Mouse (Mus musculus) heart, adult 9 months (tissue): ENCODE data around the gene H2afy.

Experiments used
- DNase-seq, 2 experiments: peaks; one replicate each; pipeline ENCODE4 v3.0.0; 2022; ENCODE audit warnings: low spot score in 2 of 2

Gene H2afy

DNA sequence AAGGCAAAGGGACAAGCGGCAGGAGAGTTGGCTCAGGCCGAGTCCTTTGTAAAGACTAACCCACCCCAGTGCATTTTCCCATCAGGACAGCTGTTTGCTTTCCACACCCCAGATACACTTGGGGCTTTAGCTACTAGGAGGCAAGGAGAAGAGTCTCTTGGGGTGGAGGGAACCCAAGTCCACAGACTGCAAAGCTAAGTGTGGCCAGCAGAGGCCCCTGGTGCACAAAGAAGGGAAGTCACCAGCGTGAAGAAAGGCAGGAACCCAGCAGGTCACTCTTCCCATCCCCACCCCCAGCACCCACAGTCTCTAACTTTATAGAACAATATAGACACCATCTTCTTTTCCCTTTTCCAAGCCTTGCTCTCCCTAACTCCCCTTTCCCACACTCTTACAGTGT lies 9.4 kb upstream of the H2afy start:
- no peak for DNase-seq

DNA sequence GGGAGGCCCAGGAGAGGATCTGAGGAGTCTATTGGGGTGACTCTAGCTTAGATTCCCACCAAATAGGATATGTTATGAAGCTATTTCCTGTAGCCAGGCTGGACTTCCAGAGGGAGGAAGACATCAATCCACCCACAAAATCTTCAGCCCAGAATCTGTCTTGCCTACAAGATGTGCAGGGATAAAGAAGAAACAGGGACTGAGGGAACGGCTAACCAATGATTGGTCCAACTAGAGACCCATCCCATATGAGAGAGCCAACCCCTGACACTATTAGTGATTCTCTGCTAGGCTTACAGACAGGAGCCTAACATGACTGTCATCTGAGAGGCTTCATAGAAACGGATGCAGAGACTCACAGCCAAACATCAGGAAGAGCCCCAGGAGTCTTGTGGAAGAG lies 7.9 kb upstream of the H2afy start:
- DNase-seq = no peak

DNA sequence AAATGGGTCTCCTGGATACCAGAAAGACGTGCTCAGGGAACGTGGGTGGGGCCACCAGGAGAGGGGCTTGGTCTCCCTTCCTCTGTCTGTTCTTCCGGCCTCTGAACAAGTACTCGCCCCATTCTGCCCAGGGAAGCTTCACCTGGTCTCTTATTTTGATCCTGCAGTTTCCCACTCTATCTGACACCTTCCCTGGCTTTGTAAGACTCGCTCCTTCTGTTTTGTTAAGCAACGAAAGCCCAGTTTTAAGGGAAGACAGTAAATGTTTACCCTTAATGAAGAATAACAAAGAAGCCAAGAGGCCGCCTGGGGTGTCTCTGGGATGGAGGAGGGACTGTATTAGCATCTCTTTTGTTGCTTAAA lies 7.0 kb upstream of the H2afy start:
- DNase-seq = no peak

DNA sequence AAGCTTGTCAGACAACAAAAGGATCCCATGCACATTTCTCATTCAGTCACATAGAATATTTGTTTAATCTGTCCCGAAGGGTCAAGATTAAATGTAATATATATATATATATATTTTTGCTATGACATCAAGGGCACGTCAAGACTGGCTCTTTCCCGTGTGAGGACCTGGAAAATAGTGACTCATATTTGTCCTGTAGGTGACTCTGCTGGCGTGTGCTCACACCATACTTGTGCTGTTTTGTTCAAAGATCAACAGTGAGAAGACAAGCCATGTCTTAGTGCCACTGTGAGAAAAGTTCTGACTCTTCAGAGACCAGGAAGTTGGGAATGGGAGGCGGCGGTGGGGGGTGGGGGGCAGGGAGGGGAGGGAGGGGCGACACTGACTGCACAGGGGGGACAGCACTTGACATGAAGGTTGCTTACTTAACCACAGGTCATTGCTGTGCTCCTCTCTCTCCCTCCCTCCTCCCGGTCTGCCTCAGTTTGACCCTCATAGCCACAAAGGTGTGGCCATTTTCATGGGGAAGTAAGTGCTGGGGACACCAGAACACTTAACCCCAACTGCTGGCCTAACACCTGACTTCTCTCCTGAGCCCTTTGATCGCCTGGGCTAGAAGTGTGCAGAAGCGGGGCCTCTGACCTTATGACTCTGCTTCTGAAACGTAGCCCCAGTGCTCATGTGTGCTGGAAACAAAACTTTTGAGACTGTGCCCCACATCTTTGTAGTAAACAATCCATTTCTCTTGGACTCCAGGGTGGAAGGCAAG lies 6.4 kb upstream of the H2afy start:
- DNase-seq = no peak

DNA sequence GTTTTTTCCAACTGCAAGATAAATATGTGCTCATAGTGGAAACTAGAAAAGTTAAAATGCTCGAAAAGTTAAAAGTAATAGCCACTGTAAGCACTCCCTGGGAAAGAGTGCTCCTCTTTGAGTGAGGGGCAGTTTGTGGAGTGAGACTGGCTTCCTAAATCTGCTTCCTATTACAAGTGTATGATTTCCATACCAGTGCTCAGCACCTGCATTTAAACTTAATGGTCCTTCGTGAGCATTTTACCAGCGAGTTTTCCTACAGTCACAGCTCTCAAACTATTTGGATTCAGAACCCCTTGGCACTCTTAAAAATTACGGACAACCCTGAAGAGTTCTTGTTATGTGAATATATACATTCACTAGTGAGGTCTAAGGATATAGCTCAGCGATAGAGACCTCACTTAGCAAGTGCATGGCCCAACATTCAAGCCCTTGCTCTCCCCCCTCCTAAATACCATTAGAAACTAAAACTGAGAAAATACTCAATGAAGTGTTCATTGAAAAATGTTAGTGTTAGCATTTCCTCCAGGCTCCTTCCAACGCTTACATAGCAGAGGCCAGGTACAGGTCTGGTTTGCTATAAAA lies 3.1 kb upstream of the H2afy start:
- no peak for DNase-seq

DNA sequence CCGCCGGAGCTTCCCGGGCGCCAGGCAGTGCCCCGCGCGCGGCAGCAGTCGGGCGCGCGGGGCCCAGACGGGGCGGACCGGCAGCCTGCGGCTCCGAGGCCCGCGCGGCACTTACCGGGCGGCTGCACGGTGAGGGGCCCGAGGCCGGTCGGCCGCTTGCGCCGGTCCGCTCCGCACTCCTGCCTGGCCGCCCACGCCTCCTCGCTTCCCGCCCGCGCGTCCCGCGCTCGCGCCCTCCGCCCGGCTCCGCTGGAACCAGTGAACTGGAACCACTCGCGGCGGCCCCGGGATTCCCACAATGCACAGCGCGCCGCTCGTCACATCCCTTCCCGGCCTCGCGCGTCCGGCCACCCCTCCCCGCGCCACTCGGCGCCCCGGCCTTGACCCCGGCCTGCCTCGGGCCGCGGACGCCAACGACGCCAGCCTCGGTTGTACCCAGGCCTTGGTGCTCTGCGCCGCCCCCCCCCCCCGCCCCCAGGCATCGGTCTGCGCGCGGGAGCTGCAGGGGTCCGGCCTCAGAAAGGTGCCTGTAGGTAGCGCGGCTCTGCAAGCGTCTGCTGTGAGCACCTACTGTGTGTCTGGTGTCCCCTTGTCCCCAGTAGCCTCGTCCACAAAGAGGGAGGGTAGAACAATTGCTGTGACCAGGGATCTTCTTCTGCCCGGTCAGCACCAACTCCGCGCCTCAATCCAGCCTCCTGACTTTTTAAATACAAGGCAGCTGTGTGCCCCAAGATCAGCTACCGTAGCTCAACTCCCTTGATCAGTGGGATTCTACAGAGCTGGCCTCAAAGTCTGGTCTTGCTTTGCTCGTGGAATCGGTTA lies 719 bp downstream of the H2afy start:
- peak; percentile 90 for DNase-seq

DNA sequence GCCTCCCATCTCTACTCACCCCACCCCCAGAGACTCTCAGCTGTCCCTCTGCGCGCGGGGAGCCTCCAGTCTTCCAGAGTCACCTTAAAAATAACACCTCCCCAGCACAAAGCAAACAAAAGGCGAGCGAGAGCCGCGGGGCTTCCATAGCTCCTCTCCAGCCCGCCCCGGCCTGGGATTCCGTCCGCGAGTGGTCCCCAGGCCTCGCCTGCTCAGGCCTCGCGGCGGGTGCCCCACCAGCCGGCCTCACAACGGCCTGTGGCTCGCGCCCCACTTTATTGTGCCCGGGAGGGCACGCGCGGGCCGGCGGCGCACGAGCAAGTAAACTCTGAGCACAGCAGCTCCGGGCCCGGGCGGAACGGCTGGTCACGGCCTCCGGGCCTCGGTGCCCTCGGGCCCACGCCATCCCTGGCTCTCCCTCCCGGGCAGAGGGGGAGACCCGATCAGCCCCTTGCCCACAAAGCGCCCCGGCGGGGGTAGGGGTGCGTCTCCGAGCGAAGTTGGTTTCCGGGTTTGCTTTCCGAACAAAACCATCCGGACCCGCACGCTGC lies 1.5 kb downstream of the H2afy start:
- DNase-seq = no peak

DNA sequence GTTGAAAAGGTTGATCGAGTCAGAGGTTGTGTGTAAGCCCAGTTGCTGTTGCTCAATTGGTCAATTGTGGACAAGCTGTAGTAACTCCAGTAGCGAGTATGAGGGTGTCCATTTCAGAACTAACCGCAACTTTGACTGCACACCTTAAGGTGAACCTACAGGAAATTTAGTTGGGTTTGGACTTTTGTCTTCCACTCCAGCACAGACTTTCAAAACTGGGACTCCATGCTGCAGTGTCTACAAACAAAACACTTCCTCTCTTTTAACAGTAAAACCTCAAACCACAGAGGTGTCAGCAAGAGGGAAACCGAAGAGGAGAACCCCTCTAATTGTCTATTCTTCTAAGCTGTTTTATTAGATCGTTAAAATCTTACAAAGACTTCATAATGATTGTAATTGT lies 2.1 kb downstream of the H2afy start:
- DNase-seq = no peak

DNA sequence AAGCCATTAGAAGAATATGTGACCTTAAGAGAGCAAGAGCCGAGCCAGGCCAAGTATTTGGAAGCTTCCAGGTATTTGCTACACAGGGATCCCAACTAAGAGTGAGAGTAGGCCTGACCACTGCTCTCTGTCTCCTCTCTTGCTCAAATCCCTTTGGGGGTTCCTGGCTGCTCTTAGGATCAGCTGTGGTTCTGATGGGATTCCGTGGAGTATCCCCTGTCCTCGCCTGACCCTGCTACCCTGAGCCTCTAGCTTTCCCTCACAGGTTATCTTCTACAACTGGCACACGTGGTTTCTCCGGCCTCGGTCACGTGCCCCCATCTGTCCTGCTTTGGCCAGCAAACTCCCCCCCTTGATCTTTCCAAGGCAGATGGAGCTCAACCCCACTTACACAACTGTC lies 3.2 kb downstream of the H2afy start:
- no peak for DNase-seq

DNA sequence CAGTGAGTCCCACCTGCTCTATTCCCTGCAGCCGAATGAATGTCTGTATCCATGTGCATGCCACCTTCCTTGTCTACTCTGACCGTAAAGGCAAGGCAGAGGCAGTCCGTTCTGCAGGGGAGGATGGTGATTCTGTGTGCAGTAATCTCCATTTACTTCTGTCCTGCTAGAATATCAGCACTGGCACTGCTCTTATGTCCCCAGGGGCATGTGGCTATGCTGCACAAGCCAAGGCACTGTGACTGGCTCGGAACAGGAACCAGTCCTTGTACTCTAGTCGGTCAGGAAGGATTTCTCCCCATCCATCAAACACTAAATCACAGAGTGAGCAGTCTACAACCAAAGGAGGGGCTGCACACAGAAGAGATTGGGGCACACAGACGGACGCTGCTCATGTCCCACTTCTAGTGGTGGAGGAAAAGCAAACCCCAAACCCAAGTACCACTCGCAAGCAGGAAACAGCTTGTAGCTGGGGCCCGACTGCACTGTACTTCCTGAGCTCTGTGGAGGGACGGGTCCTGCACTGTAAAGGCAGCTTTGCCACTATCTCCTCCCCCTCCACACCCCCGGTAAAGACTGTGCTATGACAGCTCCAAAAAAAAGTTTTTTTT lies 3.7 kb downstream of the H2afy start:
- DNase-seq = no peak

DNA sequence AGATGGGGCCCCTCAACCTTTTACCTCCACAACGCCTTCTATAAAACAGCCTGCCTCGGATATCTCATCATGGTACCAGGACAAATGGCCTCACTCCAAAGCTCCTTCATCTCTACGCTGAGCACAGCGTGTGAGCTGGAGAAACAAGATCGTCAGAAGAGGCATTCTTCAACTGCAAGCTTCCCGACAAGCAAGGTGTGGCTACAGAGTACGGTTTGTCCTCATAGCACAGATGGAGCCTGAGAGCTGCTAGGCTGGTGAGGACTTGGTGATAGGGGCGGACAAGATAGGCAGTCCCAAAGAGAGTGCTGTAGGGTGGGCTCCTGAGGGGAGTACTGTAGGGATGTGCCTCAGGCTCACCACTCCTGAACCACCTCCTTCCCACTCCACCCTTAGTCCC lies 5.6 kb downstream of the H2afy start:
- DNase-seq = no peak

DNA sequence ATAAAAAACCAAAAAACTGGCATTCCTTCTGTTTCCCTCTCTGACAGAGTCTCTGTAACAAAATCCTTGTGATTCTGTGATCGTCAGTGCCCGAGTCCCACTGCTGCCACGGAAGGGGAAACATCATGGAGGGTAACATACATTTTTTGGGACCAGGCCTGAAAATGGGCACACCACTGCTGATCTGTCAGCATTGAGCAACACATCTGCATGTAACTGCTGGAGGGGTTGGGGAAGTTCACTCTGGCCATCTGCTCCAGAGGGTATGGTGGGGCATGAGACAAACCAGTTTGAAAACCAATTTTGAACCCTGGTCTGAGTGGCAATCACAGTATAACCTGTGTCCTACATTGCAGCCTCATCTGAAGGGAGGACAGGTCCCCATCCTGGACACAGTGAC lies 6.6 kb downstream of the H2afy start:
- no peak for DNase-seq

DNA sequence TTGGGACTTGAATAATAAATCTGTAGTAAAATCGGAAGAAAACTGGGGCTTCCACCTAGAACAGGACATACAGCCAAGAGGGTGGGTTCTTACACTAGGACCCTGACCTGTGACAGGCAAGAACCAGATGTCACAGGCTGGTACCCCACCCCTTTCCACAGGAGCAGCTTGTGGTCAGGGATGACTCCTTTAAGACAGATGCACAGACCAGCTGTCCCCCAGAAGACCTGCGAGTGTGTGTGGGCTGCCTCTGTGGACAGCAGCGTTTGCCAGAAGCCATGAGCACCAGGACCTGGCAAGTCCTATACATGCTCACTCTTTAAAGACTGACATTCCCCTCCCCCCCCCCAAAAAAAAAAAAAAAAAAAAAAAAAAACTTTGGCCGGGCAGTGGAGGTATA lies 7.1 kb downstream of the H2afy start:
- no peak for DNase-seq

DNA sequence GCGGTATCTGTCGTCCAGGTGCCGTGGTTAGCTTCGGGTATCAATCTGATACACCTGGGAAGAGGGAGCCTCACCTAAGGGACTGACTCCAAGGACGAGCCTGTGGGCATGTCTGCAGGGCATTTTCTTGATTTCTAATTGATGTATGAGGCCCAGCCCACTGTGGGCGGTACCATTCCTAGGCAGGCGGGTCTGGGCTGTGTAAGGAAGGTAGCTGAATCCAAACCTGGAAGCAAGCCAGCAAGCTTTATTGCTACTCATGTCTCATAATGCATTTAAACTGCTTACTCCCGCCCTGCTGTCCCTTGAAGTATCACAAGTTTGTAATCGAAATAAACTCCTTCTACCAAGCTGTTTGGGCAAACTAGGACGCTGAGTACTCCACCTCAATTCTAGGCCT lies 10.5 kb downstream of the H2afy start:
- no peak for DNase-seq

DNA sequence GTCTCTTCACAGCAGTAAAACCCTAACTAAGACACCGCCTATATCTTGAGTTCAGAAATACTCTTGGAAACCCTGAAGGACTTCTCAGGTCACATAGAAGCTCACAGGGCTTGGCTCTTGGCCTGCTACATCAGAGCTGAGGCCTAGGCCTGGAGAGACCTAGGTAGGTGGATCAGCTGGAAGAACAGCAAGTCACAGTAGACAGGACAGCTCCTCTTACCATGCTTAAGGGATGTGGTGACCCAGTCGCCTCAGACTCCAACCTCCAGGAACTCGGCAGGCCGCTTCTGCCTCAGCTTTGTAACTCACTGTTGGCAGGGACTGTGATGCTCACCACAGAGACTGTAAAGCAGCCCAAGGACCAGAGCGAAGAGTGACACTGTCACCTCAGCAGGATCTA lies 13.1 kb downstream of the H2afy start:
- DNase-seq = no peak

DNA sequence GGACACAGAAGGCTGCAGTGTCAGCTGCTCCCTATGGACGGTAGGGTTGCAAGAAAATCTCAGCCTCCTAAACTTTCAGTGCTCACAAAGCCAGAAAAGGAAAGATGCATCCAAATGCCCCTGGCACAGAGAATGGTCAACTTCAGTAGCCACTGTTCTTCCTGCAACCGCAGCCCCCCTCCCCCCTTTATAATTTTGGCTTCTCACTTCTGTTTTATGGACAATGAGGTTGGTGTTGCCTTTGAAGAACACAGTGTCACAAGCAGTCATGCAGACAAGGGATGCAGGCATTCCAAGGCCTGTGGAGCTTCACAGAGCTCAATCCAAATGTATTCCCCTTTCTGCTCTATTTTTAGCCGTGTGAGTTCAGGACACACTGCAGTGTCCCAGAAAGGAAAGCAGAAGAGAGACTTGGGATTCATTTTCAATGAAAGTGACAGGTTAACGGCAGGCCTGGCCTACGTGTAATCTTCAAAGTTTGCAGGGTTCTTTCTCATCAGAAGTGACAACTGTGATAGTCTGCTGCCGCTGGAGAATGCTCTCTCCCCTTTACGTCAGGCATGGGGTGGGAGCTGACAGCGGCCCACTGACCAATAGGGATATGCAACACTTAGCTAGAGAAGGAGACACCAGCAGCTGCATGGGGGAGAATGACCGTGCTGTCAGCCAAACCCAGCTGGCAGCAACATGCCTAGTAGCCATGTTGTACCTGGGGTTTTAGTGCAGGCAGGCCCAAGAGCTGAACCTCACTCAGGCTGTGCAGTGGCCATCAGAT lies 18.0 kb downstream of the H2afy start:
- peak; percentile 41 to 59 for DNase-seq

DNA sequence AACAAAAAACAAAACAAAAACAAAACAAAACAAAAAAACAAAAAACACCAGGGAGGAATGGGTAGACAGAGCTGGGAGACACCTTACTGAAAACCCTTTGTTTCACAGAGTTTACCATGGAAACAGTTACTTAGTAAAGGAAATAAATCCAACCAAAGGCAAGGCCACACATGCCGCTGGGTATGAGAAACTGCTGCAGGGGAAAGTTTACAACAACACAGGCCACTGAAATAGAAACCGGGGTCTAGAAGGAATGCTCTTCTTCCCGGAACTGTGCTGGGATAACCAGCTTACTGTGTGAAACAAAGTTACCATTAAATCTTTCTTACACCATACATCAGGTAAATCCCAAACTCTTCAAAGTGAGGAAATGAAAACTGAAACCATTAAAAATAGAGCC lies 20.3 kb downstream of the H2afy start:
- DNase-seq = no peak

DNA sequence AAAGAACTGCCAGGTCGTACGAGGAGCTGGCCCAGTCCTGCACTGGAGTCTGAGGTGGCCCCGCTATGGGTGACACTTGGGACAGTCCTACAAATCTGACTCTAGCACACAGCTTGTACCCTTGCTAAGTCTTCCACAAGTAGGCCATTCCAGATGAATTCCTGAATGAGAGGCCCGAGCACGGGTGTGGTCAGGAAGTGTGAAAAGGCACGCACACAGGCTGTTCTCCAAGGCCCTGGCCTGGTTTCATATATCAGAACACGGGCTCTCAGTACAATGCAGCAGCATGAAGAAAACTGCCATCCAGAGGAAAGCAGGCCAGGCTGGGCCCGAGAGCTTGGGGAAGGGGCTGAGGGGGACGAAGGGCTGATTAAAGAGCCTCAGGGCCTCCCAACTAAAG lies 20.8 kb downstream of the H2afy start:
- peak; percentile 60 to 61 for DNase-seq

DNA sequence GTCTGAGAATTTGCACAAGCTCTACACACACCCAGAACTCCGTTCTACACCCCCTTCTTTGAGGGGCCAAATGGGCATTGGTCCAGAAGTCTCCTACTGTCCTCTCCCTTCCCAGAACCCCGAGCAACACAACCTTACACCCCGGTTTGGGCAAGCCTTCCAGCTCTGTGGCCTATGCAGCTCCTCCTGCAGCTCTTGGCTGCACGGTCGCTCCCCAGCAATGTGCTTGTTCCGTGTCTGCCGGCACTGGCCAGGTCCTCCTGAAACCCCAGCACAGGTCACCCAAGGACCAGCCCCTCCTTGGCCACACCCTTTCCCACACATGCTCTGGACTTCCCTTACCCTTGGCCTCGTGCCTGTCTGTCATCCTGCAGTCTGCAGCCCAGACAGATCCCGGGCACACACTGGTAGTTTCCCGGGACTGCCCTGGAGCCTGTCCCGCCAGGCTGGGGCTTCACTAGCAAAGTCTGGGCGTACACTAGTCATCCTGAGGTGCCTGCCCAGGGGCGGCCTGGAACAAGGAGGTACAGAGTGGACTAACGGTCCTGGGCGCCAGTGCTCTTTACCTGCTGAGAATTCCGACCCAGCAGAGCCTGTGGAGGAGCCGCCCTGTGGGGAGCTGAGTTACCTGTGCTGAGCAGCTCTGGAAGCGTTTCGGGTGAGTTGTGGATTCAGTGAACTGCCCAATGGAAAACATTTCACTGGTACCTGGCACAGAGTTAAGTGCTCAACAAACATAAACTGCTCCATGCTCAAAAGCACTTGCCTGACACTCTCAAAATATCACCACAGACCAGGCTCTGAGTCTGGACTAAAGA lies 22.5 kb downstream of the H2afy start:
- DNase-seq = peak; percentile 73 to 75

DNA sequence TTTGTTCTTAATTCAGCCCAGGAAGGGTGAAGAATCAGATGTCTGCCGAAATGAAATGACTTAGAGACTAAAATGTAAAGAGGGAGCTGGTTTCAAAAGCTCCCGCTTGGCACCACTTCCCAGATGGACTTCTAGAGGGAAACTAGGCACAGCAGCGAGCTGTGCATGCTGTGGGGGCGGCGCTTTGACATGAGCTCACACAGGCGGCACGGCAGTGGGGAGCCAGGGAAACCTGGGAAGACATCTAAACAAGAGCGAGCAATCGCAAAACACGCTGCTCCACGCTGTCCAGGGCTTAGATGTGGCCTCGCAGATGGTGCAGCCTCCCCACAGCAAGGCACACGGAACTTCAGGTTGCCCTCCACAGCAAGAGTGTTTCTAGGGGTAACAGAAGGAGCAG lies 23.2 kb downstream of the H2afy start:
- DNase-seq = no peak

DNA sequence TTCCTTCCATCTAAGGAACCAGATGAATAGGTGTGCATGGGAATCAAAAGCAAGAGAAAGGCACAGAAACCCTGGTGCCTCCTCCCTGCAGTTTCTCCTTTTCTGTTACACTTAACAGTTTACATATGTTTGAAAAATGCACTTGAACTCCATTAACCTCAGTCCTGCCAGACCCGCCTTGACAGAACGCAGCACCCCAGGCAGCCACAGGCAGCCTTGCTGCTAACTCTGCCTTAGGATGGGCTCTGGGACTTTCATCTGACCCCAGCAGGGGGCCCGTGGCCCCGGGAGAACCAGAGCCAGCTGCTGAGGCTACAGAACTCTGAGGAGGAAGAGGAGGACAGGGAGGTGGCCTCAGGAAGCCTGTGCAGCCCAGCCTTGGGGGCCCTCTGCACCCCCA lies 23.7 kb downstream of the H2afy start:
- no peak for DNase-seq
